Mouse (Mus musculus) heart, embryonic 11.5 days (tissue): Measurements from ENCODE around the gene Pla2g2f. TPM values are rescaled to one million over a fixed set of nuclear protein-coding genes. Genes with fewer than 3 reads are reported as not detected.

Experiments used
- ATAC-seq: fragments of 200-750 bp; cut with Nextera tagmentation; replicated peaks from 2 replicates; pipeline ENCODE4 v1.8.0; 2017; ENCODE audit warnings: moderate library complexity; ENCODE audit not compliant: insufficient number of reproducible peaks, low FRiP score, low TSS enrichment
- H3K27ac ChIP-seq: fragments of 300-500 bp; sonication (generic); 2 replicates; pipeline ENCODE4 v1.5.1; 2014; ENCODE audit warnings: mild to moderate bottlenecking, low read depth, low read length
- H3K27me3 ChIP-seq: fragments of 300-500 bp; sonication (generic); 2 replicates; pipeline ENCODE4 v1.6.1; 2014; ENCODE audit warnings: mild to moderate bottlenecking, low read length, mixed read lengths; ENCODE audit not compliant: control insufficient read depth, insufficient read depth
- H3K36me3 ChIP-seq: fragments of 300-500 bp; sonication (generic); 2 replicates; pipeline ENCODE4 v1.6.1; 2014; ENCODE audit warnings: mild to moderate bottlenecking, low read length, moderate library complexity, mixed read lengths; ENCODE audit not compliant: control insufficient read depth, insufficient read depth
- H3K4me1 ChIP-seq: fragments of 300-500 bp; sonication (generic); 2 replicates; pipeline ENCODE4 v1.6.1; 2014; ENCODE audit warnings: low read length; ENCODE audit not compliant: control insufficient read depth, insufficient read depth
- H3K4me2 ChIP-seq: fragments of 300-500 bp; sonication (generic); 2 replicates; pipeline ENCODE4 v1.6.1; 2014; ENCODE audit warnings: mild to moderate bottlenecking, moderate library complexity
- H3K4me3 ChIP-seq: fragments of 300-500 bp; sonication (generic); 2 replicates; pipeline ENCODE4 v1.5.1; 2014; ENCODE audit warnings: low read depth, low read length
- H3K9ac ChIP-seq: fragments of 300-500 bp; sonication (generic); 2 replicates; pipeline ENCODE4 v1.6.1; 2014; ENCODE audit warnings: mild to moderate bottlenecking, low read depth, low read length, moderate library complexity
- H3K9me3 ChIP-seq: fragments of 300-500 bp; sonication (generic); replicated peaks from 2 replicates; pipeline ENCODE4 v1.6.1; 2016; ENCODE audit warnings: low read length; ENCODE audit not compliant: control insufficient read depth
- WGBS: fragments of 180-500 bp; shearing (Covaris S2); extraction: QIAGEN DNeasy Blood & Tissue Kit; methylation state at CpG from one replicate; pipeline ENCODE4 v1.1.7; 2014; ENCODE audit not compliant: insufficient replicate concordance; 5-methylcytosine and 5-hydroxymethylcytosine counted together
- polyA plus RNA-seq: library from polyadenylated mRNA; unstranded; fragments of >200 nt; fragmentation: Nextera tagmentation; extraction: Ambion mirVana; gene quantifications from 2 replicates; pipeline ENCODE4 v1.2.1, GENCODE M21; 2014

Pla2g2f gene
- polyA plus RNA-seq, 1 experiment from 2014 or later: not detected

DNA sequence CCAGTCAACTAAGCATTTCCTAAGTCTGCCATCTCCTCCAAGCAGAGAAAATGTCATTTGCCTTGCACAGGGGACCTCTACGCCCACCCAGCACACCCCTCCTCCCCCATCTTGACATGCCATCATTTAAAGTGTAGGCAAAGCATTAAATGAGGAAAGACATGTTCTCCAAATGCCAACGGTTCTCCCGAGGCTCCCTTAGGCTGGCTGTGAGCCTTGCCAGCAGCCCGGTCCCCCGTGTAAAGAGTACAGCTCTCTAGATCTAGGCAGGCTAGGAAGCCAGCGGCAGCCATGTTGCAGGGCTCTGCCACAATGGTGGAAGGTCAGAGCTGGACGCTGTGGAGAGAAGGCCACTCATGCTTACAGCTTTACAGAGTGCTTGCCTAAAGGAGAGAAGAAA, 47.5 kb downstream of the Pla2g2f start:
- H3K9me3 ChIP-seq: no peaks in the 10 kb centered on the region
- WGBS: 58% methylated on average over 7 of the region's 7 CpGs
- H3K9ac ChIP-seq: no peak overlapping the region
- H3K4me3 ChIP-seq: no peak overlapping the region
- no peak overlapping the region for H3K27ac ChIP-seq
- H3K4me1 ChIP-seq: no peaks in the 10 kb centered on the region
- H3K36me3 ChIP-seq: no peaks in the 10 kb centered on the region
- H3K4me2 ChIP-seq: no peak overlapping the region
- H3K27me3 ChIP-seq: peaks cover 5% of the 10 kb centered on the region; the same call in 1 of the 2 replicates
- no peak for ATAC-seq

DNA sequence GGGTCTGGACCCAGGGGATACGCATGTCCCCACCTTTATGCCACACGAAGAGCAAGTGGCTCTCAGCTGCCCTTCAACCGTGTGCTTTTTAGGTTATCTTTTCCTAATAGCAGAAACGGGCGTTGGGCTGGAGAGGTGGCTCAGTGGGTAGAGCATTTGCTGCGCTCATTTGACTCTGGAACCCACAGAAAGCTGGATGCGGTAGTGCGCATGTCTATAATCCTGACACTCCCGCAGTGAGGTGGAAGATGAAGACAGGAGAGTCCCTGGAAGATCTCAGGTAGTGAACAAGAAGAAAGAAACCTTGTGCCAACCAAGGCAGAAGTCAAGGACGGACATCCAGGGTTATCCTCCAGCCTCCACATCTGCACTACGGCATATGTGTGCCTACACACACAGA, 48.2 kb downstream of the Pla2g2f start:
- Histone ChIP-seq H3K27ac (no peak overlapping the region), H3K4me3 (no peak overlapping the region), H3K4me2 (no peak overlapping the region), H3K4me1 (no peaks in the 10 kb centered on the region), H3K9me3 (no peaks in the 10 kb centered on the region), H3K9ac (no peak overlapping the region), H3K36me3 (no peaks in the 10 kb centered on the region), H3K27me3 (peaks cover 5% of the 10 kb centered on the region; the same call in 1 of the 2 replicates)
- WGBS: 73% methylated on average over 11 of the region's 11 CpGs
- ATAC-seq: no peak

DNA sequence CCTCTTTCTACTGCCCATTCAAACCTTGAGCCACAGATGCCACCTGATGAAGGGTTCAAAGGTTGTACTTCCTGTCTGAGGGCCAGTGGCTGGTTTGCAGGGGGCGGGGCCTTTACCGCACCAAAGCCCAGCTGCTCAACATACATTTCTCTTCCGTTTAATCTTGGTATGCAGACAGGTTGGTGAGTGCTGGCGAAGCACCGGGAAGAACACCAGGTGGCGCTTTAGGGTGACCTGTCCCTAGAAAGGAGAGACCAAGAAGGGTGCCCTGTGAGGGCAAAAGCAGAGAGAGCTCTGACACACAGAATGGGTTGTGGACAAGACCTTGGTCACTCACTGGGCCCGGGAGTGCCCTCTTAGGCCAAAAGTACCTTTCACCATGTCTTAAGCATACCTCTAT, 48.8 kb downstream of the Pla2g2f start:
- Histone ChIP-seq H3K27ac (no peak overlapping the region), H3K4me3 (no peak overlapping the region), H3K9ac (no peak overlapping the region), H3K4me2 (no peak overlapping the region), H3K36me3 (no peaks in the 10 kb centered on the region), H3K9me3 (no peaks in the 10 kb centered on the region), H3K27me3 (peaks cover 5% of the 10 kb centered on the region; the same call in 1 of the 2 replicates), H3K4me1 (no peaks in the 10 kb centered on the region)
- 8% methylated on average over 7 of the region's 7 CpGs for WGBS
- no peak for ATAC-seq

DNA sequence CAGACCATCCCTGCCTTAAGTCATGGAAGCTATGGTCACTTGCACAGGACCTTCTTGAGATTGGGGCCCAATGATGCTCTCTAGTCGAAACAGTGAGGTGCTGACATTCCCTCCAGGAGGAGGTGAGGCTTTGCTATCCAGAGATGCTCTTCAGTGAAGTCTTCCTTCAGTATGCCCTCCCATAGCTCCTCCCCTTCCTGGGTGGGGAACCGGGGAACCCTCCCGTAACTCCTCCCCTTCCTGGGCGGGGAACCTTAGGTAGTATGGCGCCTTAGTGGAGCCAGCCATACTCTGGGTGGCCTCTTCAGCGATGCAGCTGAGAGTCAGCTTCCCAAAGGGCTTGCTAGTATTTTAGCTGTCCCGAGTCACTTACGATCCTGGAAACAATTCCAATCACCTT, 50.8 kb downstream of the Pla2g2f start:
- Histone ChIP-seq H3K4me1 (no peaks in the 10 kb centered on the region), H3K4me3 (no peak overlapping the region), H3K27me3 (peaks cover 5% of the 10 kb centered on the region; the same call in 1 of the 2 replicates), H3K4me2 (no peak overlapping the region), H3K36me3 (no peaks in the 10 kb centered on the region), H3K27ac (no peak overlapping the region), H3K9ac (no peak overlapping the region), H3K9me3 (no peaks in the 10 kb centered on the region)
- 83% methylated on average over 8 of the region's 8 CpGs for WGBS
- no peak for ATAC-seq

DNA sequence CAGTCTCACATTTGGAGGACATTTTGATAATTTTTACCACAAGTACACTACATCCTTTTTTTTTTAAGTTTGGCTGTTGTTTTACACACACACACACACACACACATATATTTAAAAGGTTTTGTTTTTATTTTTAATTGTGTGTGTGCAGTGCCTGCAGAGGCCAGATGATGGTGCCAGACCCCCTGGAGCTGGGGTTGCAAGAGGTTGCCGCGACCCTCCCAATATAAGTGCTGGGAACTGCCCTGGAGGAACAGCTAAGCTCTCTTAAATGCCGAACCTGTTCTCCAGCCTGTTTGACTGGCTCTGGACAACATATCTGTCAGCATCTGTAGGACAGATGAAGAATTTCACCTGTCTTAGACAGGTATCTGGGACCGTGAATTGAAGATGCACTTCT, 53.3 kb downstream of the Pla2g2f start:
- Histone ChIP-seq H3K27ac (no peak overlapping the region), H3K9ac (no peak overlapping the region), H3K4me2 (no peak overlapping the region), H3K4me3 (no peak overlapping the region), H3K36me3 (no peaks in the 10 kb centered on the region), H3K4me1 (no peaks in the 10 kb centered on the region), H3K27me3 (peaks cover 2% of the 10 kb centered on the region; the same call in 1 of the 2 replicates), H3K9me3 (no peaks in the 10 kb centered on the region)
- no peak for ATAC-seq
- 79% methylated on average over 4 of the region's 4 CpGs for WGBS

DNA sequence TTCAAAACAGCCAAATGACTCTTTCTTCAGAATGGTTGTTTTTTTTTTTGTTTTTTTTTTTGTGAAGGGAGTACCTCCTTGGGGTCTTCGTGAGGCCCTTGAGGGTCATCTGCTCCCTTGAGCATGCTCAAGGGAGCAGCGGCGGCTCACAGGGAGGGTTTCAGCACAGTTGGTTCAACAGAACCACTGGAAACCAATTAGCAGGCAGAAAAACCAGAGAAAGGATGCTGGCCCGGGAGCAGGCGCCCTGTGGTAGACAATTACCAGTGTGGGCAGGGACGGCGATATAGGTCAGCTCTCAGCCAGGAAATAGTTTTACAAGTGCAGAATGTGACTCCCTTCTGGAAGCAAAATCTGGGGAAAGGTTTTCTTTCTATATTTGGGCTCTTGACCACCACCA, 53.8 kb downstream of the Pla2g2f start:
- Histone ChIP-seq H3K27me3 (peaks cover 2% of the 10 kb centered on the region; the same call in 1 of the 2 replicates), H3K27ac (no peak overlapping the region), H3K9me3 (no peaks in the 10 kb centered on the region), H3K36me3 (no peaks in the 10 kb centered on the region), H3K9ac (no peak overlapping the region), H3K4me1 (no peaks in the 10 kb centered on the region), H3K4me3 (no peak overlapping the region), H3K4me2 (no peak overlapping the region)
- 50% methylated on average over 7 of the region's 7 CpGs for WGBS
- no peak for ATAC-seq

DNA sequence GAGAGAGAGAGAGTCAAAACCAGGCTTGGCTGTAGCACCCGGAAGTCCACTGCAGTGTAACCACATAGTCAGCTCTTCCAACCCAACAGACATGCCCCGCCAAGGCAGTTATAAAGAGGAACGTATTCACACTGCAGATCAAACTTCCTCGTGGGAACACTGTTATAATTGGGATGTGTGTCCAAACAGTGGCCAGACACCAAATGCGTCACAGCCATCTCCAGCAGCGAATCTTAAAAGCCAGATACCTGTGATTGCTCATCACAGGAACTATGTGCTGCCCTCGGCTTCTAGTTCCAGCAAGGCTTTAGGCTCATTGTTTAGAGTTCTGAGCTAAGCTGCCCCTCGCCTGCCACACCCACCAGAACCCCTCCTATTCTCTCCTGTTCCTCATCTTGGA, 54.9 kb downstream of the Pla2g2f start:
- Histone ChIP-seq H3K4me3 (no peak overlapping the region), H3K9ac (no peak overlapping the region), H3K4me1 (no peaks in the 10 kb centered on the region), H3K27ac (no peak overlapping the region), H3K36me3 (no peaks in the 10 kb centered on the region), H3K9me3 (no peaks in the 10 kb centered on the region), H3K27me3 (peaks cover 2% of the 10 kb centered on the region; the same call in 1 of the 2 replicates), H3K4me2 (no peak overlapping the region)
- WGBS: 78% methylated on average over 8 of the region's 8 CpGs
- no peak for ATAC-seq

DNA sequence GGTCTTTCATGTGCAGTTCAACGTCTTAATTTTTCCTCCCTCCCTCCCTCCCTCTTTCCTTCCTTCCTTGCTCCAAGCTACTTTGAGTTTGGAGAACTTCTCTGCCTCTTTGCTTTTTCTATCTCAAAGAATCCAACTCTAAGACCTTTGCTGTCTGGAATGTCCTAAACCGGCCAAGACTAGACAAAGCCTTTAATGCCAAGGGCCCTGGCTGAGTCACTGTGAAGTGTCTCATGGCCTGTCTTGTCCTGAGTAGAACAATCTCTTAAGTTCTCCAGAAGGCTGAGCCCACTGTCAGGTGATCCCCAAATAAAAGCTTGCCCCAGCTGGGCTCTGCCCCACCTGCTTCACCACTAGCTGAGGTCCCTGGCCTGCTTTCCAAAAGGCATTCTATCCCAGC, 55.4 kb downstream of the Pla2g2f start:
- 69% methylated on average over 2 of the region's 2 CpGs for WGBS

DNA sequence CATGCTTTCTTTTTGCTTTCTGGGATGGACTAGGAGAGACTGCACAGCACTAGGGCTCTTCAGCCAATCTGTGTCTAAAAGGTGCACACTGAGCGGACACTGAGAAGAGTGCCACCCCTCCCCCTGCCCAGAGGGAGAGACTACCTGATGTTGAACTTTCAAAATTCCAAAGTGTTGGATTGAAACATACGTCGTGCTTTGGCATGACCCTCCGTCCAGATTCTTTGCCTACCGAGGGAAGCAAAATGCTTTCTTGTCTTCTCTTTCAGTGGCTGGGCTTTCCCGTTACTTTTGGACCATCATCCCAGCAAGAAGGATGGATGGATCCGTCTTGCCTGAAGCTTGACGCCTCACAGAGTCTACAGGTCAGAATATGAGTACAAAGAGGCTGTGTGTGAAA, 56.3 kb downstream of the Pla2g2f start:
- ATAC-seq: no peak
- Histone ChIP-seq H3K4me1 (no peaks in the 10 kb centered on the region), H3K4me2 (no peak overlapping the region), H3K27ac (no peak overlapping the region), H3K4me3 (no peak overlapping the region), H3K9me3 (no peaks in the 10 kb centered on the region), H3K27me3 (peaks cover 8% of the 10 kb centered on the region), H3K9ac (no peak overlapping the region), H3K36me3 (no peaks in the 10 kb centered on the region)
- 54% methylated on average over 8 of the region's 8 CpGs for WGBS

More for the DNA sequence above, 55.4 kb downstream of the Pla2g2f start:
- Histone ChIP-seq H3K36me3 (no peaks in the 10 kb centered on the region), H3K27me3 (peaks cover 5% of the 10 kb centered on the region), H3K4me3 (no peak overlapping the region), H3K9me3 (no peaks in the 10 kb centered on the region), H3K27ac (no peak overlapping the region), H3K4me1 (no peaks in the 10 kb centered on the region), H3K4me2 (no peak overlapping the region), H3K9ac (no peak overlapping the region)
- ATAC-seq: no peak
